Mouse (Mus musculus) intestine, postnatal 0 days (tissue): ENCODE results near the gene Stx1a. TPM values are rescaled to one million over a fixed set of nuclear protein-coding genes. Genes with fewer than 3 reads are reported as not detected.

Source experiments
- ATAC-seq: fragments of 200-750 bp; cut with Nextera tagmentation; 2 replicates; pipeline ENCODE4 v1.8.0; 2017; ENCODE audit warnings: mild to moderate bottlenecking, moderate TSS enrichment, moderate library complexity
- H3K27ac ChIP-seq: fragments of 300-500 bp; sonication (generic); 2 replicates; pipeline ENCODE4 v1.5.1; 2014; ENCODE audit warnings: mild to moderate bottlenecking, low read depth, low read length, moderate library complexity
- H3K27me3 ChIP-seq: fragments of 300-500 bp; sonication (generic); replicated peaks from 2 replicates; pipeline ENCODE4 v1.6.1; 2014; ENCODE audit warnings: low read length, mixed read lengths; ENCODE audit not compliant: control insufficient read depth, insufficient read depth
- H3K36me3 ChIP-seq: fragments of 300-500 bp; sonication (generic); 2 replicates; pipeline ENCODE4 v1.6.1; 2014; ENCODE audit warnings: mild to moderate bottlenecking, moderate library complexity; ENCODE audit not compliant: control insufficient read depth, insufficient read depth
- H3K4me1 ChIP-seq: fragments of 300-500 bp; sonication (generic); replicated peaks from 2 replicates; pipeline ENCODE4 v1.6.1; 2014; ENCODE audit warnings: antibody characterized with exemption, low read length, mixed read lengths; ENCODE audit not compliant: control insufficient read depth, insufficient read depth
- H3K4me2 ChIP-seq: fragments of 300-500 bp; sonication (generic); replicated peaks from 2 replicates; pipeline ENCODE4 v1.6.1; 2014; ENCODE audit warnings: low read depth, mild to moderate bottlenecking, moderate library complexity
- H3K4me3 ChIP-seq: fragments of 300-500 bp; sonication (generic); 2 replicates; pipeline ENCODE4 v1.5.1; 2014; ENCODE audit warnings: low read depth, low read length
- H3K9ac ChIP-seq: fragments of 300-500 bp; sonication (generic); 2 replicates; pipeline ENCODE4 v1.6.1; 2014; ENCODE audit warnings: mild to moderate bottlenecking, low read depth, low read length
- H3K9me3 ChIP-seq: fragments of 300-500 bp; sonication (generic); 2 replicates; pipeline ENCODE4 v1.6.1; 2016; ENCODE audit warnings: mixed run types; ENCODE audit not compliant: control insufficient read depth
- CTCF ChIP-seq: sonication (generic); IDR thresholded peaks from 2 replicates; pipeline ENCODE4 v1.5.1; 2016; ENCODE audit warnings: low read depth, mild to moderate bottlenecking, control low read depth, antibody characterized with exemption, moderate library complexity
- WGBS: fragments of 180-500 bp; shearing (Covaris S2); extraction: QIAGEN DNeasy Blood & Tissue Kit; methylation state at CpG from one replicate; pipeline ENCODE4 v1.1.7; 2014; 5-methylcytosine and 5-hydroxymethylcytosine counted together
- polyA plus RNA-seq: library from polyadenylated mRNA; unstranded; fragments of >200 nt; fragmentation: Nextera tagmentation; extraction: Ambion mirVana; gene quantifications from 2 replicates; pipeline ENCODE4 v1.2.1, GENCODE M21; 2015

Stx1a gene
- polyA plus RNA-seq, 1 experiment from 2014 or later, result 5.6 TPM

DNA sequence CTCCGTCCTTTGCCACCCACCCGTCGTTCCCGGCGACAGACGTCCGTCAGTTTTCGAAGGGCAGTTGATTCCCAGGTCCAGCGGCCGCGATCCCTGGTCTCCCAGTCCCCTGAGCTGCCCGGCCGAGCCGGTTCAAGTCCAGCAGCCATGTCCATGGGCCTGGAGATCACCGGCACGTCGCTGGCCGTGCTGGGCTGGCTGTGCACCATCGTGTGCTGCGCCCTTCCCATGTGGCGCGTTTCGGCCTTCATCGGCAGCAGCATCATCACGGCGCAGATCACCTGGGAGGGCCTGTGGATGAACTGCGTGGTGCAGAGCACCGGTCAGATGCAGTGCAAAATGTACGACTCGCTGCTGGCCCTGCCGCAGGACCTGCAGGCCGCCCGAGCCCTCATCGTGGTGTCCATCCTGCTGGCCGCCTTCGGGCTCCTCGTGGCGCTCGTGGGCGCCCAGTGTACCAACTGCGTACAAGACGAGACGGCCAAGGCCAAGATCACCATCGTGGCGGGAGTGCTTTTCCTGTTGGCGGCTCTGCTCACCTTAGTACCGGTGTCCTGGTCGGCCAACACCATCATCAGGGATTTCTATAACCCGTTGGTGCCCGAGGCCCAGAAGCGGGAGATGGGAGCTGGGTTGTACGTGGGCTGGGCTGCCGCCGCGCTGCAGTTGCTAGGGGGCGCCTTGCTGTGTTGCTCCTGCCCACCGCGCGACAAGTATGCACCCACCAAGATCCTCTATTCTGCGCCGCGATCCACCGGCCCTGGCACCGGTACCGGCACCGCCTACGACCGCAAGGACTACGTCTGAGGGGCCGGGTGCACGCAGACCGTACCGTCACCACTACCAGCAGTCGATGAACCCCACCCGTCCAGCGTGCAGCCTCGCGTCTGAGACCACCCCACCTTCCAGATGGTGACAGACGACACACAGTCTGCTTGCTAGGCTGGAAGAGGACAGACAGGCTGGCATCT is 36.7 kb upstream of the Stx1a start:
- Histone ChIP-seq H3K4me1 (peaks cover 12% of the 10 kb centered on the region; the same call in 1 of the 2 replicates), H3K36me3 (no peaks in the 10 kb centered on the region), H3K4me2 (peak overlapping the region; percentile 74), H3K27me3 (peaks cover 11% of the 10 kb centered on the region; the same call in 1 of the 2 replicates), H3K9me3 (no peaks in the 10 kb centered on the region), H3K4me3 (peak overlapping the region; percentile 56), H3K9ac (peak overlapping the region; percentile 68), H3K27ac (peak overlapping the region; percentile 82)
- 3% methylated on average over 79 of the region's 79 CpGs for WGBS
- peak; percentile 58 for TF ChIP-seq CTCF
- peak; percentile 1; the same call in 1 of the 2 replicates for ATAC-seq

DNA sequence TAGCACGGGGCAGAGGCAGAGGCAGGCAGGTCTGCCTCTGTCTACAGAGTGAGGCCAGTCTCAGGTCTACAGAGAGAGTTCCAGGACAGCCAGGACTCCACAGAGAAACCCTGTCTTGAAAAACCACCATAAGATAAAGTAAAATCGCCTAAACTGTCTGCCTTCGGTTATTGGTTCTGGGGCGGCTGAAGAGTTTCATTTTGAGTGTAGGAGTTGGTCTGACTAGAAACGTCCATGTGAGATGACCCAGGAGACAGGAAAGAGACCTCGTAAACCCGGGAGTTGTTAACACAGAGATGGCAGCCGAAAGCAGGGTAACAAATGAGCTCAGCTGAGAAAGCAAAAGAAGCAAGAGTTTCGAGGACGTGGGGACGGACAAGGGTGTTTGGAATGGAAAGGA is 34.1 kb upstream of the Stx1a start:
- WGBS, result 43% methylated on average over 11 of the region's 11 CpGs
- Histone ChIP-seq H3K4me3 (peak overlapping the region; percentile 7; the same call in 1 of the 2 replicates), H3K9me3 (no peaks in the 10 kb centered on the region), H3K9ac (peak overlapping the region; percentile 22; the same call in 1 of the 2 replicates), H3K4me2 (peak overlapping the region; percentile 74), H3K27me3 (peaks cover 11% of the 10 kb centered on the region; the same call in 1 of the 2 replicates), H3K27ac (peak overlapping the region; percentile 31; the same call in 1 of the 2 replicates), H3K36me3 (no peaks in the 10 kb centered on the region), H3K4me1 (peaks cover 11% of the 10 kb centered on the region; the same call in 1 of the 2 replicates)
- no peak for ATAC-seq
- TF ChIP-seq CTCF, result no peak

DNA sequence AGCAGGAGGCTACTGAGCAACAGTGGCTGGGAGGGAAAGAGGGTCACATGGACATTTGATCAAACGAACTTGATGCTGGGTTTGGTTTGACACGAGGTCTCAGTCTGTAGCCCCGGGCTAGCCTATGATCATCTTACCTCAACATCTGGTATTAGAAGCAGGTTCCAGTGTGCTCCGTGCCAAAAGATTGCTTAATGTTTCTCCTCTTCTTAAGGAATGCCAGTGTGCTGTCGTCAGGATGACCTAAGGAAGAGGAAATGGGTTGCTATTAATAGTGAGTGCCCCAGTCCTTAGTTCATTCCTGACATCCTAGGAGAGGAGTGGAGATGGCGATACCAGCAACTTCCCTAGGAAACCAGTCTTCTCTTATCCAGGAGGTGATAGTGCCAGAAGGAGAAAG is 33.5 kb upstream of the Stx1a start:
- Histone ChIP-seq H3K4me1 (peaks cover 11% of the 10 kb centered on the region; the same call in 1 of the 2 replicates), H3K9me3 (no peaks in the 10 kb centered on the region), H3K36me3 (no peaks in the 10 kb centered on the region), H3K27ac (0 out of 2 replicates have a peak overlapping the region, but pooled peaks have one; percentile 31), H3K4me3 (no peak overlapping the region), H3K4me2 (peak overlapping the region; percentile 74), H3K9ac (no peak overlapping the region), H3K27me3 (peaks cover 11% of the 10 kb centered on the region; the same call in 1 of the 2 replicates)
- WGBS, result 36% methylated on average over 6 of the region's 6 CpGs
- TF ChIP-seq CTCF, result no peak
- 0 out of 2 replicates have a peak, but pooled peaks have one; percentile 5 for ATAC-seq

DNA sequence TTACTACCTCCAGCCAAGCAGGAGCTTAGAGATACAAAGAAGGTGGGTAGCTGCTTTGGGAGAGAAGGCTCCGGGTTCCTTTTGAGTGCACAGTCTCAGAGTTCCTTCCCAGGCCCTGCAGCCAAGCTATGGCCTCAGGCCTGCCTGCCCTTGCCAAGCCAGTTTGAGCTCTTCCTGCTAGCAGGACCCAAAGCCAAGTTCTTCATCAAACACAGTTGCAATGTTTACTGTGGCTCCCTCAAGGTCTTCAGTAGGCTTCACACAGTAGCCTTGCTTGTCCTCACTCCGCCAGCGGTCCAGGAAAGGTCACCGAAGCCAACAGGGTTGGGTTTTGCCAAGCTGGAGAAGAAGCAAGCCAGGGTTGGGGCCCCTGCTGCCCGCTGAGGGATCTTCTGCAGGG is 30.7 kb upstream of the Stx1a start:
- Histone ChIP-seq H3K4me2 (no peak overlapping the region), H3K36me3 (no peaks in the 10 kb centered on the region), H3K27me3 (no peaks in the 10 kb centered on the region), H3K9me3 (no peaks in the 10 kb centered on the region), H3K9ac (no peak overlapping the region), H3K27ac (no peak overlapping the region), H3K4me1 (peaks cover 6% of the 10 kb centered on the region; the same call in 1 of the 2 replicates), H3K4me3 (no peak overlapping the region)
- WGBS, result 71% methylated on average over 5 of the region's 5 CpGs
- ATAC-seq, result no peak
- TF ChIP-seq CTCF, result no peak

DNA sequence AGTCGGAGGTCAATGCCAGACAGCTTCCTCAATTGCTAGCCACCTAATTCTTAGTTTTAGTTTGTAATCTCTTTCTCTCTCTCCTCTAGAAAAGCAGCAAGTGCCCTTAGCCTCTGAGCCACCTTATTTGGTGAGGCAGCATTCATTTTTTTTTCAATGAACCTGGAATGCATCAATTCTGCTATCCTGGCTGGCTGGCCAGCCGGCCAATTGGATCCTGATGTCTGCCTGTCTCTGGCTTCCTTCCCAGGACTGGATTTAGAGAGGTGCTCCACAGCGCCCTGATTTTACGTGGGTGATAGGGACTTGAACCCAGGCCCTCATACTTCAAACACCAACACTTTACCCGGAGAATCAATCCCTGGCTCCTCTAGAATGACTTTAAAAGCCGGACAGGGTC is 24.9 kb upstream of the Stx1a start:
- Histone ChIP-seq H3K27ac (no peak overlapping the region), H3K4me2 (no peak overlapping the region), H3K9ac (no peak overlapping the region), H3K36me3 (no peaks in the 10 kb centered on the region), H3K27me3 (no peaks in the 10 kb centered on the region), H3K4me1 (0 out of 2 replicates have a peak, but pooled peaks cover 4% of the 10 kb centered on the region), H3K4me3 (no peak overlapping the region), H3K9me3 (no peaks in the 10 kb centered on the region)
- no peak for TF ChIP-seq CTCF
- 78% methylated on average over 6 of the region's 6 CpGs for WGBS
- ATAC-seq, result no peak

DNA sequence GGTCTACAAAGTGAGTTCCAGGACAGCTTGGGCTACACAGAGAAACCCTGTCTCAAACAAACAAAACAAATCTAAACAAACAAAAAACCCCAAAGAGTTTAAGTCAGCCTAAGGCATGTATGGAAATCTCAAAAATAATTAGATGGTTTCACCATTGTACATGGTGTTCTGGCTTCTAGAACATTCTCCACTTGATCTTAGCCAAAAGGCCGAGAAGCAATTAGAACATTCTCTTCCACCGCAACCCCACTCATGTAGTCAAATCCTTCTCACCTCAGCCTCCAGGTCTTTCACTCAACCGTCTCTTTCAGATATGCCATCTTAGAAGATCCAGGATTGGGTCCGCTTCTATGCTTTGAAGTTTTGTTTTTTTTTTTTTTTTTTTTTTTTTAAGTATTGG is 23.5 kb upstream of the Stx1a start:
- no peak overlapping the region for H3K27ac ChIP-seq
- ATAC-seq, result no peak
- no peak overlapping the region for H3K9ac ChIP-seq
- WGBS, result 97% methylated on average over 4 of the region's 4 CpGs
- H3K36me3 ChIP-seq, result no peaks in the 10 kb centered on the region
- TF ChIP-seq CTCF, result no peak
- 0 out of 2 replicates have a peak, but pooled peaks cover 4% of the 10 kb centered on the region for H3K4me1 ChIP-seq
- no peak overlapping the region for H3K4me3 ChIP-seq
- no peaks in the 10 kb centered on the region for H3K27me3 ChIP-seq
- H3K9me3 ChIP-seq, result no peaks in the 10 kb centered on the region
- no peak overlapping the region for H3K4me2 ChIP-seq
